Mouse (Mus musculus) small intestine, adult 2 months (tissue): Measurements from ENCODE around the gene Slc16a12.

Experiments
- CTCF ChIP-seq: fragments of 200-500 bp; IDR thresholded peaks from 2 replicates; pipeline ENCODE4 v1.5.1; 2012; ENCODE audit warnings: low read depth, mild to moderate bottlenecking, control low read depth, inconsistent platforms, low read length, moderate library complexity, mixed read lengths; ENCODE audit not compliant: insufficient replicate concordance, insufficient read length; ENCODE audit errors: extremely low read depth
- POLR2A ChIP-seq: fragments of 200-500 bp; IDR thresholded peaks from 2 replicates; pipeline ENCODE4 v1.6.1; 2012; ENCODE audit warnings: low read depth, mild to moderate bottlenecking, control low read depth, inconsistent platforms, low read length, moderate library complexity

DNA sequence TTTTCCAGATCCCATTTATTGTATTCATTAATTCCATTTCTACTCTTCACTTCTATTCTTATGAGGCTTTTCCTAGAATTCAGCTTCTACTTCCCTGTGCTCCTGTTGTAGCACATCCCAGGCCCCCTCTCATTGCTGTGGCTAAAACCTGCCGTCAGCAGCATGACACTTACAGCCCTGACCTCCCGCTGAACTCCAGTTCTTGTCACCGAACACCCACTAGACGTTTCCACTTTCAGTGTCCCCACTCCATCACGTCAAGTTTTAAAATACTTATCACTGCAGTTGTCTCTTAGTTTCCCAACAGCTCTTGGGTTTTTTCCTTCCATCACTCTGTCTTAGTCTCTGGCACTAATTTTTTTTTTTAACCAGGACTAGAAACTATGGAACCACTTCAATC lies 6.2 kb upstream of the Slc16a12 start:
- TF ChIP-seq CTCF (no peak), POLR2A (no peak)
